Mouse (Mus musculus): ENCODE results near the gene Pkib. TPM values are rescaled to one million over a fixed set of nuclear protein-coding genes. Genes with fewer than 3 reads are reported as not detected.

The Pkib gene
- polyA plus RNA-seq (2014; fragmentation: Illumina TruSeq; extraction: RNeasy Lipid Tissue Mini Kit (QIAGEN cat#74804); ENCODE audit: low read depth, low replicate concordance): 3.4 TPM

GRCm38 (mm10) chr10:57631896-57632867, at the start of gene Pkib:
Gene Pkib, plus strand, starts transcription at chr10:57631981.

GRCm38 (mm10) chr10:57784876-57785150, 153.0 kb downstream of the Pkib start, which contains the start of gene Fabp7:
Gene Fabp7, plus strand, starts transcription at chr10:57784881.

Other genes with a start within 250 kb of the Pkib start
- gene Hsf2, start 145.6 kb upstream of the Pkib start, polyA plus RNA-seq (2014; fragmentation: Illumina TruSeq; extraction: RNeasy Lipid Tissue Mini Kit (QIAGEN cat#74804); ENCODE audit: low read depth, low replicate concordance): 94.6 TPM
- gene Serinc1, start 99.5 kb upstream of the Pkib start, polyA plus RNA-seq (2014; fragmentation: Illumina TruSeq; extraction: RNeasy Lipid Tissue Mini Kit (QIAGEN cat#74804); ENCODE audit: low read depth, low replicate concordance): 1,203 TPM
- 3.1 TPM for gene Fabp7, start 152.9 kb downstream of the Pkib start, polyA plus RNA-seq (2014; fragmentation: Illumina TruSeq; extraction: RNeasy Lipid Tissue Mini Kit (QIAGEN cat#74804); ENCODE audit: low read depth, low replicate concordance)
- 83.3 TPM for gene Smpdl3a, start 162.4 kb downstream of the Pkib start, polyA plus RNA-seq (2014; fragmentation: Illumina TruSeq; extraction: RNeasy Lipid Tissue Mini Kit (QIAGEN cat#74804); ENCODE audit: low read depth, low replicate concordance)